Mouse (Mus musculus) heart, postnatal 10 days (tissue): Measurements from ENCODE around the gene Aqp11. TPM values are rescaled to one million over a fixed set of nuclear protein-coding genes. Genes with fewer than 3 reads are reported as not detected.

Experiments used
- DNase-seq, 2 experiments: peaks; one replicate each; pipeline ENCODE4 v3.0.0; 2021
- intact Hi-C: fragments of 180-260 bp; cut with DNase I; formaldehyde crosslinking; loops from one replicate; pipeline ENCODE4 v1.15.1; 2025
- total RNA-seq, 2 experiments: library from RNA; stranded (reverse); gene quantifications; 2 replicates each; pipeline ENCODE4 v1.2.3; 2021

Gene Aqp11
- total RNA-seq, result 1 to 10 TPM; 1.1 to 1.4 TPM

DNA sequence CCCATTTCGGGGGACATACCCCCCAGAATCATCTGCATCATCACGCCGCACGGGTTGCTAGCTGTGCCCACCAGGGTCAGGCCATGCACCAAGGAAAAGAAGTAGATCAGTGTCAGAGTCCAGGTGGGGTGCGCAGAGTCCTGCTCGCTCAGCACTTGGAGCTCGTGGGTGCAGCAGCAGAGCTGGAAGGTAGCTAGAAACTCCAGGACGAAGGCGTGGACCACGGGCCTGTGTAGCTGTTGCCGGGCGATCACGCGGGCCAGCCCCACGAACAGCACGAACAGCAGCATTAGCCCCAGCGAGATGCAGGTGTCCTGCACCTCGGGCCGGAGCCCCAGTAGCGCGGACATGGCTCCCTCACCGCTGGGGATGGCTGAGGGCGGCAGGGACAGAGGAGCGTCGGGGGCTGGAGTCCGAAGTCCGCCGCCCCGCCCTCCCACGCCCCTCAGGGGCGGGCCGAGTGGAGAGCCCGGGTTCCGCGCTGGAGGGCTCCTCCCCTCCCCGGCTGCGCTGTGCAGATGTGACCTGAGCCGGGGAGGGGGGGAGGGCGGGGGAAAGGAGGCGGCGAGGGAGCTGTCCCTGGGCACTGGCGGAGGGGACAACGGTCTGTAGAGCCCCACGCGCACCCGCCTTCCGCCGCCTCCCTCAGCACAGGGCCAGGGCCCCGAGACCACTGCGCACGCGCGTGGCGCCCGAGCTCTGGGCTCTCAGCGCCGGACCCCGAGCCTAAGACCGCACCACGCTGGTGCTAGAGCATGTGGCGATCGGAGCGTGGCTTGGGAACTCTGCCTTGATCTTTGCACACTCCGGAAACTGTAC lies at the start of gene Aqp11:
TSS of gene Aqp11 (minus strand) at position 652 of the 819 bp plus-strand sequence.
- intact Hi-C loops, result no loop called here
- DNase-seq, result peak; percentile 86 to 89

- DNase-seq, result no peak
- intact Hi-C loops, result no loop called here
Observed at GRCm38 (mm10) chr7:97783523-97783922, 45.4 kb upstream of the Aqp11 start.

- DNase-seq, result no peak
- intact Hi-C loops, result no loop called here
Observed at GRCm38 (mm10) chr7:97781496-97781895, 43.4 kb upstream of the Aqp11 start.

- no peak for DNase-seq
- intact Hi-C loops, result no loop called here
Observed at GRCm38 (mm10) chr7:97780815-97781214, 42.7 kb upstream of the Aqp11 start.

- intact Hi-C loops, result no loop called here
- no peak for DNase-seq
Observed at GRCm38 (mm10) chr7:97780222-97780621, 42.1 kb upstream of the Aqp11 start.

DNA sequence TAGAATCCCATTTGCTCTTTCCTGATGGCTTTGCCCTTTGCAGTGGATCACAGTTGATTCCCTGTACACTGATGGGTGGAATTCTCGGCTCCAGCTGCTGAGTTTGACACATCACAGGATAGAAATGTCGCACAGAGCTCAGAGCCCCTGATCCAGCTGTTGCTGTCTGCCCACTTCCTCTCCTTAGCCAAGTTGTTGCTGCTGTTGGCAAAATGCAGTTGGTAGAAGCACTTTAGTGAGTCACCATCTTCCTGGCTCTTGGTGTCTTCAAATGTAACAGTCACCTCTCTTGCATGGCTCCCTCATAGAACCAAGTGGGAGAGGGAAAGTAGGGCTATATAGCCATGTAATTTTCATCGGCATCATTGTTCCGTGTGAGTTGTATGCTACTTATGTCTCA lies 39.1 kb upstream of the Aqp11 start:
- intact Hi-C loops, result no loop called here
- DNase-seq, result no peak

- DNase-seq, result no peak
- intact Hi-C loops, result no loop called here
Observed at GRCm38 (mm10) chr7:97775923-97776322, 37.8 kb upstream of the Aqp11 start.

DNA sequence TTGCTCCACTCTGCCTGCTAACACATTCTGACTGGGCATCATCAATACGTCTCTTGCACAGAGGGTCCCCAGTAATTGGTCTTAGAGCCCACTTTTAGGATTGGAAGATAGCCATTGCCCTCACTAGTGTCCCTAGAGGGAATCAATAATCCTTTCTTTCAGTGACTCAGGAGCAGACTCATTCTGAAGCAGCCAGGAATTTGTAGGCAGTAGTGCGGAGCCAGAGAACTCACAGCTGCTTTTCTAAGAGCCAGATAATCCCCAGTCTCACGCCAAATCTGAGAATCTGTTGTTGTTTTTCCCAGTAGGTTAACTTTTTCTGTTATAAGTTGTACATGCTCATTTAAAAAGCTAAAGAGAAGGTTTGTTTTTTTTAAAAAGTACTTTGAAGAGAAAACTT lies 37.3 kb upstream of the Aqp11 start:
- DNase-seq, result peak in 1 of 2 experiments; percentile 19
- intact Hi-C loops, result no loop called here

DNA sequence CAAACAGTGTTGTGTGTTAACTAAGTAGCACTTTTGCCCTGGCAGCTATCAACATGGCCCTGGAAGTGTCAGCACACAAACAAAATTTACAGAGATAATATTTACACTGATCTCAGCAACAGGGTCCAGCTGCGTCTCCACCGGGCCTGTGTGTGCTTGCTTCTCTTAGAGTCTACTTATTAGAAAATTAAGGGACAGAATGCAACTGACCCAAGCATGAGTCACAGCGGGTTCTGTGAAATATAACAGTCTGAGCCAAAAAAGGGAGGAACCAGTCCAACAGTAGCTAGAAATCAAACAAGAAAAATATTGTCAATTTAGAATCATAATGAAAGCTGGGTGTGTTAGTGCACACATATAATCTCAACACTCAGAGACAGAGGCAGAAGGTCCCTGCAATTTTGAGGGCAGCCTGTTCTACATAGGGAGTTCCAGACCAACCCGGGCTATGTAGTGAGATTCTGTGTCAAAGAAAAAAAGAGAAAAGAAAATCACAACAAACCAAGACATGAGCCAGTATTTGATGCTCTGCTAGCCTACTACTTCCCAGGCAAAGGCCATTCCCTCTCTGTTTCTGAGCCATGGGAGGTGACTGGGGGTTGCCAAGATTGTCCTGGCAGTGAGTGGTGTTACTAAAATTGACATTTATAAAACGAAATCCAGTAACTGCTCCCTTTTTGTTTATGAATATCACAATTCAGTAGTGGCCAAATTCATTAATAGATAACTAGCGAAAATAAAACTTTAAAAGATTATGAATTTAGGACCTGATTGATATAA lies 32.9 kb upstream of the Aqp11 start:
- DNase-seq, result peak in 1 of 2 experiments; percentile 22
- intact Hi-C loops, result no loop called here

GRCm38 (mm10) chr7:97769020-97769419 lies 30.9 kb upstream of the Aqp11 start:
- no peak for DNase-seq
- intact Hi-C loops, result no loop called here

- DNase-seq, result no peak
- intact Hi-C loops, result no loop called here
Observed at GRCm38 (mm10) chr7:97767841-97768240, 29.8 kb upstream of the Aqp11 start.

DNA sequence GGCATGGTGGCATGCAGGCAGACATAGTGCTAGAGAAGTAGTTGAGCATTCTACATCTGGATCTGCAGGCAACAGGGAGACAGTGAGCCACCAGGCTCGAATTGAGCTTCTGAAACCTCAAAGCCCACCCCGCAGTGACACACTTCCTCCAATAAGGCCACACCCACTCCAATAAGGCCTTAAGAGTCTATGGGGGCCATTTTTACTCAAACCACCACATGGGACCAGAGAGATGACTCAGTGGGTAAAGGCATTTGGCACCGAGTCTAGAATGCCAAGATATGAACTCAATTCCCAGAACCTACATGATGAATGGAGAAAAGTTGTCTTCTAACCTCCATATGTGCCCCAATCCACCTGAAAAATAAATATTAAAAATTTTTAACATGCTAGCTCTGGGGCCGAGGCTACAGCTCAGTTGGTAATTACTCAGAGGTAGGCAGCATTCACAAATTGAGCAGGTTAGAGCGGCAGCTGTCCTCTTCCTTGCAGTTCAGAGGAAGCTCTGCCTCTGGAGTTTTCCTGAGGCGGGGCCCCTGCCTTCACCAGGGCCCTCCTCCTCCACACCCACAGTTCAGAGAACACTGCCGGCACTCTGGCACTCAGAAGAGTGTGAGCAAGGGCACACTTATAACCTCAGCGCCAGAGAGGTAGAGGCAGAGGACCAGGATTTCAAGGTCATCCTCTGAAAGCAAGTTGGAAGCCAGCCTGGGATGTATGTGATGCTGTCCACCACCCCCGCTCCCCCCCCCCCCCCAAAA lies 28.5 kb upstream of the Aqp11 start:
- DNase-seq, result no peak
- intact Hi-C loops, result no loop called here

- DNase-seq, result no peak
- intact Hi-C loops, result no loop called here
Observed at GRCm38 (mm10) chr7:97765963-97766347, 27.9 kb upstream of the Aqp11 start.

- peak; percentile 36 to 39 for DNase-seq
- intact Hi-C loops, result no loop called here
Observed at GRCm38 (mm10) chr7:97765181-97765962, 27.3 kb upstream of the Aqp11 start.

DNA sequence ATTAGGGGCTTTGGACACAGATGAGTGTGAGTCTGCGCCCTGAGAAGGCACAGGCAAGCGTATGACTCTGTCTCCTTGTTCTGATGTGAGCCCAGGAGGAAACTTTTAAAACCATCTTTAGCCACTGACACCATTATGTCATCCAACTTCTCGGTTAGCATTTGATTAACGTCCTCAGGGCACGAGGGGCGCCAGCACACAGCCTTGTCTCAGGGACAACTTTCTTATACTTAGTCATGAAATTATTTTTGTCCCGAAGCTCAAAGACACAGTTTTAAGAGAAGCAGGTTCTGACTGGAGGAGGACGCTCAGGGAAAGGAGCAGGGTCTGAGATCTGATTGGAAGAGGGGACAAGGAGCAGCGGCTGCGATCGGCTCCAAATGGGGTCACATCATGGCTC lies 26.5 kb upstream of the Aqp11 start:
- intact Hi-C loops, result no loop called here

GRCm38 (mm10) chr7:97756967-97757881 lies 19.1 kb upstream of the Aqp11 start:
- no peak for DNase-seq
- intact Hi-C loops, result no loop called here

More for the DNA sequence above, 26.5 kb upstream of the Aqp11 start:
- DNase-seq, result no peak

DNA sequence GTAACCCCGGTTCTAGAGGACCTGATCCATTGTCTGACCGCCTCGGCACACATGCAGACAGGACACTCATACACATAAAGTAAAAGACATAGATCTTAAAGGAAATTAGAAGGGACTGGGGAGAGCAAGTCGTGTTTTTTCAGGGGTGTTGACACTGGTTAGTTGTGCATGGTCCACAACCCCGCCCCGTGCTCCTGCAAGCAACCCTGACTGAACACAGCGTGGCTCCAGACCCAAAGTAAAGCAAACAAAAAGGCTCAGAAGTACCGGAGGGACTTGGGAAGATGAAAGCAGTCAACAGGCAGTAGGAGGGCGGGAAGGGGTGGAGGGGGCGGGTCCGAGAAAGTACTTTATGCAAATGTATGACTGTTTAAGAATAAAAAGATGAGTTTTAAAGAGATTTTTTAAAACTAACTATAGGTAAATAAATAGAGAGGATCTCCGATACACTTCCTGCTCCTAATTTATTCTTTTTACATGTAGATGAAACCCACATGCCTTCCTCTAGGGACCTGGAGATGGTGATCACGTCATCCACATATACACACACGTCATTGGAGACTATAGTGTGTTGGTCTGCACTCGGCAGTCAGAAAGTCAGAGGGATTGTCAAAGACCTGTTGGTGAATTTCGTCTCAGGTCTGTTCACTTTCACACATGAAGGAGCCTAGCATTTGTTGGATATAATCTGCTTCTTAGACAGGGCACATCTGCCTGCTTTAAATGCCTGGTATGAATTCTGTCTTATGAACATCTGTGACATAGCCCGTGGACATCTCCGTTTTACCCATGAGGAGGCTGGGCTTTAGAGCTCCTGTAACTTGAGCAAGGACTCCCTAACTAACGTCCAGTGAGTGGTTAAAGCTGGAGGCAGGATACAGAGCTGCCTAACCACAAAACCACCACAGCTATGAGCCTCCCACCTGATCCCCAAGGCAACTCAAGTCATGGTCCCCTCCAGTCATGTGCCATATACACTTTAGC lies 11.4 kb upstream of the Aqp11 start:
- intact Hi-C loops, result loop anchor here (2.0 to 10.0 kb wide), 3 partner anchors 97 to 373 kb away; no protein-coding TSS in a partner anchor
- peak in 1 of 2 experiments; percentile 35 for DNase-seq
